Mouse (Mus musculus) kidney, embryonic 14.5 days (tissue): ENCODE measurements at regions not wholly inside any gene's neighbourhood (a gene's known extent, or its start where the extent isn't known, plus 50 kb on each side); places are given as distances from the start of the nearest gene placed in this dataset.

Source experiments
- ATAC-seq: fragments of 200-750 bp; cut with Nextera tagmentation; 2 replicates; pipeline ENCODE4 v1.8.0; 2017; ENCODE audit warnings: moderate number of reproducible peaks, mild to moderate bottlenecking, moderate TSS enrichment, moderate library complexity; ENCODE audit not compliant: low FRiP score, low TSS enrichment
- H3K27ac ChIP-seq: fragments of 300-500 bp; sonication (generic); 2 replicates; pipeline ENCODE4 v1.5.1; 2014; ENCODE audit warnings: low read depth, mild to moderate bottlenecking, low read length, moderate library complexity, mixed read lengths
- H3K27me3 ChIP-seq: fragments of 300-500 bp; sonication (generic); 2 replicates; pipeline ENCODE4 v1.6.1; 2014; ENCODE audit warnings: mild to moderate bottlenecking, low read length; ENCODE audit not compliant: control insufficient read depth, insufficient read depth
- H3K36me3 ChIP-seq: fragments of 300-500 bp; sonication (generic); 2 replicates; pipeline ENCODE4 v1.6.1; 2014; ENCODE audit warnings: low read length, mixed read lengths; ENCODE audit not compliant: control insufficient read depth, insufficient read depth
- H3K4me1 ChIP-seq: fragments of 300-500 bp; sonication (generic); 2 replicates; pipeline ENCODE4 v1.6.1; 2014; ENCODE audit warnings: low read length, mixed read lengths; ENCODE audit not compliant: control insufficient read depth, insufficient read depth
- H3K4me2 ChIP-seq: fragments of 300-500 bp; sonication (generic); replicated peaks from 2 replicates; pipeline ENCODE4 v1.6.1; 2014; ENCODE audit warnings: low read depth, mild to moderate bottlenecking, low read length
- H3K4me3 ChIP-seq: fragments of 300-500 bp; sonication (generic); 2 replicates; pipeline ENCODE4 v1.5.1; 2014; ENCODE audit warnings: mild to moderate bottlenecking, low read length
- H3K9ac ChIP-seq: fragments of 300-500 bp; sonication (generic); 2 replicates; pipeline ENCODE4 v1.6.1; 2014; ENCODE audit warnings: low read depth, mild to moderate bottlenecking, low read length, moderate library complexity
- H3K9me3 ChIP-seq: fragments of 300-500 bp; sonication (generic); 2 replicates; pipeline ENCODE4 v1.6.1; 2016; ENCODE audit warnings: low read length; ENCODE audit not compliant: control insufficient read depth
- WGBS: fragments of 180-500 bp; shearing (Covaris S2); extraction: QIAGEN DNeasy Blood & Tissue Kit; methylation state at CpG from one replicate; pipeline ENCODE4 v1.1.7; 2014; 5-methylcytosine and 5-hydroxymethylcytosine counted together

- no peaks in the 10 kb centered on the region for H3K36me3 ChIP-seq
- 0 out of 2 replicates have a peak overlapping the region, but pooled peaks have one; percentile 37 for H3K9ac ChIP-seq
- no peak overlapping the region for H3K4me2 ChIP-seq
- WGBS: 7% methylated on average over 6 of the region's 6 CpGs
- no peak overlapping the region for H3K4me3 ChIP-seq
- H3K9me3 ChIP-seq: no peaks in the 10 kb centered on the region
- H3K27ac ChIP-seq: peak overlapping the region; percentile 82
- H3K27me3 ChIP-seq: no peaks in the 10 kb centered on the region
- H3K4me1 ChIP-seq: peaks cover 17% of the 10 kb centered on the region; the same call in 1 of the 2 replicates
- peak; percentile 62; the same call in 1 of the 2 replicates for ATAC-seq
These were observed 50.2 kb upstream of the Ncam1 start for GRCm38 (mm10) chr9:49848943-49849342.
